In the genomic region with DNA sequence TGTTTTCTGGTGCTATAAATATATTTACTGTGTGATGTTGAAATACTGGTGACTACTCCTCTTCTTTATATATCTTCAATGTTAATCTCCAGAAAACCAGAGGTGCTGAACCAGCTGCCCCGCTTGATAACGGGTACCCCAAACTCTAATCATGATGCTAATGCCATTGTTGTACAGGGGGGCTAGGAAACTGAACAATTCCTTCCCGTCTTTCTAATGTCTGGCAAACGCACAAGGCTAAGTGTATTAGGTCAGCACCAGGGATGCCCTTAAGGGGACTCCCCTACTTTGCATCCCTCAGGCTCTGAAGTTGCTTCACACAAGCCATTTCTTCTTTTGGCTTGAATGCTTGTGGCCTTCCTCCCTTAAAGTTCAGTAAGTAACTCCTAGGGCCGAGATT, we compare ENCODE assay signal across 14 mouse cellular contexts. TPM values are rescaled to one million over a fixed set of nuclear protein-coding genes. Genes with fewer than 3 reads are reported as not detected.
A peak's percentile ranks its signal among the peaks of the same experiment; 100 is the strongest.
DNase-seq lines count a peak whose midpoint lies in the region; ATAC-seq and TF ChIP-seq lines count a peak whose summit lies in the region.
"Had no signal": no experiment of that assay in that cellular context is flagged by ENCODE, and none has a peak within 500 bp of the region (broad histone marks: within the 10 kb centered on the region; RNA-seq: fewer than 3 reads in every experiment).

No protein-coding gene starts in this region.

- intact Hi-C loops in heart, postnatal 10 days (cut with DNase I) = no loop called here

- 0 out of 2 replicates have a peak, but pooled peaks have one; percentile 58 for ATAC-seq in heart, embryonic 12.5 days (ENCODE audit: insufficient number of reproducible peaks, low FRiP score)
- peak; percentile 9; the same call in 1 of the 2 replicates for ATAC-seq in G1E (ENCODE audit: extremely low read depth, insufficient number of reproducible peaks, low FRiP score, poor library complexity, severe bottlenecking)
- ATAC-seq in erythroid progenitor cell, adult 5-6 weeks (replicated peaks; ENCODE audit: low FRiP score, poor library complexity, severe bottlenecking) = peak; percentile 64
- ATAC-seq in megakaryocyte progenitor cell, adult 5-6 weeks (replicated peaks; ENCODE audit: poor library complexity) = peak; percentile 45
- no peak for ATAC-seq in hindbrain, postnatal 0 days

- TF ChIP-seq CTCF in G1E (IDR thresholded peaks at IDR 0.05; ENCODE audit: low read depth, low read length) = no peak
- TF ChIP-seq CTCF in hindbrain, postnatal 0 days (IDR thresholded peaks at IDR 0.05; ENCODE audit: low read depth) = no peak

- H3K4me3 ChIP-seq in heart, embryonic 12.5 days = no peak overlapping the region
- H3K4me3 ChIP-seq in G1E (ENCODE audit: low read depth, low read length) = no peak overlapping the region
- H3K4me3 ChIP-seq in hindbrain, postnatal 0 days (ENCODE audit: low read length) = no peak overlapping the region
- H3K4me3 ChIP-seq: neural tube, embryonic 15.5 days had no signal

- 59% methylated on average over 5 of the region's 5 CpGs for WGBS in heart, embryonic 12.5 days
- WGBS in hindbrain, postnatal 0 days = 84% methylated on average over 5 of the region's 5 CpGs

- peaks cover 9% of the 10 kb centered on the region; the same call in 1 of the 2 replicates for H3K4me1 ChIP-seq in heart, embryonic 12.5 days (replicated peaks)
- H3K4me1 ChIP-seq in G1E (ENCODE audit: insufficient read depth, low read depth, low read length) = peaks cover 25% of the 10 kb centered on the region
- H3K4me1 ChIP-seq in hindbrain, postnatal 0 days (ENCODE audit: insufficient read depth, low read length) = no peaks in the 10 kb centered on the region
- H3K4me1 ChIP-seq: neural tube, embryonic 15.5 days had no signal

- H3K9ac ChIP-seq in heart, embryonic 12.5 days = no peak overlapping the region
- no peak overlapping the region for H3K9ac ChIP-seq in hindbrain, postnatal 0 days (replicated peaks; ENCODE audit: low read length)
- H3K9ac ChIP-seq: neural tube, embryonic 15.5 days had no signal

- DNase-seq in heart, postnatal 10 days = no peak
- DNase-seq in G1E (ENCODE audit: low spot score) = no peak
- DNase-seq in MN1 (ENCODE audit: low spot score) = no peak
- no peak for DNase-seq in hindbrain, postnatal 0 days (ENCODE audit: low spot score)
- no peak for DNase-seq in cerebellum, postnatal 25 days
- DNase-seq: cerebellum, adult 2 months; gastrocnemius, postnatal 36 days; kidney, adult 8-10 months; retina, postnatal 1 day had no signal

- H3K4me2 ChIP-seq in heart, embryonic 12.5 days = no peak overlapping the region
- H3K4me2 ChIP-seq in hindbrain, postnatal 0 days (ENCODE audit: low read depth, low read length) = no peak overlapping the region
- H3K4me2 ChIP-seq: neural tube, embryonic 15.5 days had no signal

- H3K27me3 ChIP-seq in heart, embryonic 12.5 days (replicated peaks) = no peaks in the 10 kb centered on the region
- H3K27me3 ChIP-seq in G1E (ENCODE audit: insufficient read depth, low read length) = no peaks in the 10 kb centered on the region
- no peaks in the 10 kb centered on the region for H3K27me3 ChIP-seq in hindbrain, postnatal 0 days (ENCODE audit: insufficient read depth, low read length)
- H3K27me3 ChIP-seq: neural tube, embryonic 15.5 days had no signal

- H3K27ac ChIP-seq in heart, embryonic 12.5 days (ENCODE audit: poor library complexity, severe bottlenecking) = peak overlapping the region; percentile 60; the same call in 1 of the 2 replicates
- no peak overlapping the region for H3K27ac ChIP-seq in hindbrain, postnatal 0 days
- H3K27ac ChIP-seq: neural tube, embryonic 15.5 days had no signal

- no peaks in the 10 kb centered on the region for H3K9me3 ChIP-seq in heart, embryonic 12.5 days (replicated peaks)
- no peaks in the 10 kb centered on the region for H3K9me3 ChIP-seq in G1E (replicated peaks)
- no peaks in the 10 kb centered on the region for H3K9me3 ChIP-seq in hindbrain, postnatal 0 days (ENCODE audit: low read length)
- H3K9me3 ChIP-seq: neural tube, embryonic 15.5 days had no signal

- peaks cover 1% of the 10 kb centered on the region; the same call in 1 of the 2 replicates for H3K36me3 ChIP-seq in heart, embryonic 12.5 days
- H3K36me3 ChIP-seq in G1E (replicated peaks) = no peaks in the 10 kb centered on the region
- no peaks in the 10 kb centered on the region for H3K36me3 ChIP-seq in hindbrain, postnatal 0 days (ENCODE audit: insufficient read depth, low read length)
- H3K36me3 ChIP-seq: neural tube, embryonic 15.5 days had no signal

RNA-seq across cellular contexts. Expression of gene F2rl2, which starts 17.6 kb away (rescaled TPM):
- 1.9 and 2.2 TPM in 2 replicates for polyA plus RNA-seq in heart, embryonic 12.5 days (2016; fragmentation: Nextera tagmentation; extraction: Ambion mirVana)
- total RNA-seq in heart, postnatal 10 days (2021) = under 1 TPM in 1 of 2 experiments, not detected in 1; 0.17 TPM
- total RNA-seq in G1E (2014; fragmentation: Nextera tagmentation) (not detected in 2 replicates), G1E (2017) (0.05 and 0.06 TPM in 2 replicates)
- not detected in 2 replicates for polyA plus RNA-seq in G1E (2012)
- 2.1 TPM in 1 of 2 replicates, not detected in the other for total RNA-seq in erythroid progenitor cell, adult 5-6 weeks (2015; ENCODE audit: low replicate concordance)
- 0.15 TPM in 1 of 2 replicates, not detected in the other for total RNA-seq in erythroid progenitor cell, adult 5-6 weeks (2017; ENCODE audit: low replicate concordance)
- total RNA-seq in megakaryocyte progenitor cell, adult 5-6 weeks (2015) = 0.73 and 1.0 TPM in 2 replicates
- 0.07 TPM in 1 of 2 replicates, not detected in the other for total RNA-seq in megakaryocyte progenitor cell, adult 5-6 weeks (2017)
- 0.26 and 0.83 TPM in 2 replicates for total RNA-seq in hindbrain, postnatal 0 days (2014; rRNA removed)
- polyA plus RNA-seq in hindbrain, postnatal 0 days (2015; fragmentation: Nextera tagmentation; extraction: Ambion mirVana) = 0.54 and 0.66 TPM in 2 replicates
- total RNA-seq: gastrocnemius, postnatal 36 days; liver, adult 2 months had no signal
